Mouse (Mus musculus): Measurements from ENCODE around the gene Itga9. TPM values are rescaled to one million over a fixed set of nuclear protein-coding genes. Genes with fewer than 3 reads are reported as not detected.
"Not testable (repeated sequence)": the region's sequence is repeated elsewhere in the genome, so short reads cannot be mapped to it uniquely, and the experiment has no call there.

Itga9 gene
- polyA plus RNA-seq, 1 experiment from 2014 or later = 5.9 TPM

- H3K9ac ChIP-seq (ENCODE audit: low read depth, low read length) = no peak overlapping the region
- TF ChIP-seq CTCF (IDR thresholded peaks at IDR 0.05; ENCODE audit: low read depth) = no peak
- H3K27ac ChIP-seq (ENCODE audit: low read depth, low read length) = no peak overlapping the region
- H3K27me3 ChIP-seq (replicated peaks; ENCODE audit: control insufficient read depth, insufficient read depth, low read length) = no peaks in the 10 kb centered on the region
- H3K36me3 ChIP-seq (ENCODE audit: control insufficient read depth, insufficient read depth) = no peaks in the 10 kb centered on the region
- WGBS = 43% methylated on average over 7 of the region's 7 CpGs
- peak; percentile 78 for ATAC-seq
- H3K9me3 ChIP-seq (ENCODE audit: control insufficient read depth) = no peaks in the 10 kb centered on the region
- H3K4me1 ChIP-seq (replicated peaks; ENCODE audit: control insufficient read depth, insufficient read depth, low read length) = peaks cover 5% of the 10 kb centered on the region
- H3K4me2 ChIP-seq (replicated peaks; ENCODE audit: low read depth) = no peak overlapping the region
- H3K4me3 ChIP-seq (ENCODE audit: low read depth, low read length) = no peak overlapping the region
Observed at GRCm38 (mm10) chr9:118596767-118597166, 9.7 kb upstream of the Itga9 start.

GRCm38 (mm10) chr9:118600393-118600792 lies 6.1 kb upstream of the Itga9 start:
- not testable (repeated sequence) for H3K9me3 ChIP-seq (ENCODE audit: control insufficient read depth)

GRCm38 (mm10) chr9:118602576-118602975 lies 3.9 kb upstream of the Itga9 start:
- WGBS = 81% methylated on average over 5 of the region's 5 CpGs
- no peak for ATAC-seq

More at GRCm38 (mm10) chr9:118600393-118600792, 6.1 kb upstream of the Itga9 start:
- H3K4me1 ChIP-seq (replicated peaks; ENCODE audit: control insufficient read depth, insufficient read depth, low read length); H3K36me3 ChIP-seq (ENCODE audit: control insufficient read depth, insufficient read depth); H3K4me2 ChIP-seq (replicated peaks; ENCODE audit: low read depth); ATAC-seq; H3K27me3 ChIP-seq (replicated peaks; ENCODE audit: control insufficient read depth, insufficient read depth, low read length); H3K27ac ChIP-seq (ENCODE audit: low read depth, low read length); H3K9ac ChIP-seq (ENCODE audit: low read depth, low read length); H3K4me3 ChIP-seq (ENCODE audit: low read depth, low read length): not testable (repeated sequence)
- WGBS = 75% methylated on average over 3 of the region's 3 CpGs

GRCm38 (mm10) chr9:118606817-118607371 lies 404 bp downstream of the Itga9 start:
- H3K4me3 ChIP-seq (ENCODE audit: low read depth, low read length) = peak overlapping the region; percentile 66

More at GRCm38 (mm10) chr9:118602576-118602975, 3.9 kb upstream of the Itga9 start:
- no peak overlapping the region for H3K9ac ChIP-seq (ENCODE audit: low read depth, low read length)
- H3K9me3 ChIP-seq (ENCODE audit: control insufficient read depth) = no peaks in the 10 kb centered on the region
- no peak overlapping the region for H3K4me3 ChIP-seq (ENCODE audit: low read depth, low read length)
- no peak for TF ChIP-seq CTCF (IDR thresholded peaks at IDR 0.05; ENCODE audit: low read depth)
- no peaks in the 10 kb centered on the region for H3K4me1 ChIP-seq (replicated peaks; ENCODE audit: control insufficient read depth, insufficient read depth, low read length)
- no peaks in the 10 kb centered on the region for H3K27me3 ChIP-seq (replicated peaks; ENCODE audit: control insufficient read depth, insufficient read depth, low read length)
- H3K4me2 ChIP-seq (replicated peaks; ENCODE audit: low read depth) = no peak overlapping the region
- H3K27ac ChIP-seq (ENCODE audit: low read depth, low read length) = no peak overlapping the region
- no peaks in the 10 kb centered on the region for H3K36me3 ChIP-seq (ENCODE audit: control insufficient read depth, insufficient read depth)

GRCm38 (mm10) chr9:118607701-118608401 lies 1.4 kb downstream of the Itga9 start:
- H3K4me2 ChIP-seq (replicated peaks; ENCODE audit: low read depth) = peak overlapping the region; percentile 85
- H3K4me3 ChIP-seq (ENCODE audit: low read depth, low read length) = peak overlapping the region; percentile 66
- H3K4me1 ChIP-seq (replicated peaks; ENCODE audit: control insufficient read depth, insufficient read depth, low read length) = no peaks in the 10 kb centered on the region
- H3K9me3 ChIP-seq (ENCODE audit: control insufficient read depth) = no peaks in the 10 kb centered on the region
- no peak overlapping the region for H3K27ac ChIP-seq (ENCODE audit: low read depth, low read length)
- TF ChIP-seq CTCF (IDR thresholded peaks at IDR 0.05; ENCODE audit: low read depth) = no peak
- no peaks in the 10 kb centered on the region for H3K36me3 ChIP-seq (ENCODE audit: control insufficient read depth, insufficient read depth)
- WGBS = 55% methylated on average over 16 of the region's 16 CpGs
- no peak overlapping the region for H3K9ac ChIP-seq (ENCODE audit: low read depth, low read length)
- H3K27me3 ChIP-seq (replicated peaks; ENCODE audit: control insufficient read depth, insufficient read depth, low read length) = 0 out of 2 replicates have a peak, but pooled peaks cover 3% of the 10 kb centered on the region
- ATAC-seq = no peak

More at GRCm38 (mm10) chr9:118606817-118607371, 404 bp downstream of the Itga9 start:
- WGBS = under 1% methylated on average over 61 of the region's 68 CpGs
- no peaks in the 10 kb centered on the region for H3K36me3 ChIP-seq (ENCODE audit: control insufficient read depth, insufficient read depth)
- 0 out of 2 replicates have a peak, but pooled peaks cover 3% of the 10 kb centered on the region for H3K27me3 ChIP-seq (replicated peaks; ENCODE audit: control insufficient read depth, insufficient read depth, low read length)
- no peak; the same call in 1 of the 2 replicates for ATAC-seq
- peak overlapping the region; percentile 59 for H3K9ac ChIP-seq (ENCODE audit: low read depth, low read length)
- no peak for TF ChIP-seq CTCF (IDR thresholded peaks at IDR 0.05; ENCODE audit: low read depth)
- no peaks in the 10 kb centered on the region for H3K4me1 ChIP-seq (replicated peaks; ENCODE audit: control insufficient read depth, insufficient read depth, low read length)
- H3K27ac ChIP-seq (ENCODE audit: low read depth, low read length) = 0 out of 2 replicates have a peak overlapping the region, but pooled peaks have one; percentile 16
- no peaks in the 10 kb centered on the region for H3K9me3 ChIP-seq (ENCODE audit: control insufficient read depth)
- peak overlapping the region; percentile 85 for H3K4me2 ChIP-seq (replicated peaks; ENCODE audit: low read depth)

- Histone ChIP-seq H3K9ac (ENCODE audit: low read depth, low read length) (no peak overlapping the region), H3K36me3 (ENCODE audit: control insufficient read depth, insufficient read depth) (no peaks in the 10 kb centered on the region), H3K4me2 (replicated peaks; ENCODE audit: low read depth) (peak overlapping the region; percentile 25), H3K4me3 (ENCODE audit: low read depth, low read length) (no peak overlapping the region), H3K27ac (ENCODE audit: low read depth, low read length) (no peak overlapping the region), H3K9me3 (ENCODE audit: control insufficient read depth) (no peaks in the 10 kb centered on the region), H3K4me1 (replicated peaks; ENCODE audit: control insufficient read depth, insufficient read depth, low read length) (no peaks in the 10 kb centered on the region), H3K27me3 (replicated peaks; ENCODE audit: control insufficient read depth, insufficient read depth, low read length) (0 out of 2 replicates have a peak, but pooled peaks cover 3% of the 10 kb centered on the region)
- no peak for TF ChIP-seq CTCF (IDR thresholded peaks at IDR 0.05; ENCODE audit: low read depth)
- ATAC-seq = no peak
- 54% methylated on average over 4 of the region's 4 CpGs for WGBS
Observed at GRCm38 (mm10) chr9:118608556-118608955, 2.1 kb downstream of the Itga9 start.
